Mouse (Mus musculus) bone marrow macrophage, adult 2 months (primary cell): ENCODE data around the gene Dhx9. TPM values are rescaled to one million over a fixed set of nuclear protein-coding genes. Genes with fewer than 3 reads are reported as not detected.
A peak's percentile ranks its signal among the peaks of the same experiment; 100 is the strongest.
"Not testable (repeated sequence)": the region's sequence is repeated elsewhere in the genome, so short reads cannot be mapped to it uniquely, and the experiment has no call there.

Experiments
- H3K27ac ChIP-seq: 2 replicates; pipeline ENCODE4 v1.5.1; 2012; ENCODE audit warnings: low read depth, low read length; ENCODE audit not compliant: insufficient read depth
- H3K4me1 ChIP-seq: 2 replicates; pipeline ENCODE4 v1.6.1; 2012; ENCODE audit warnings: low read length; ENCODE audit not compliant: control insufficient read depth, insufficient read depth
- H3K4me3 ChIP-seq: 2 replicates; pipeline ENCODE4 v1.5.1; 2012; ENCODE audit warnings: mild to moderate bottlenecking, low read length, moderate library complexity; ENCODE audit not compliant: insufficient read depth
- CTCF ChIP-seq: IDR thresholded peaks from 2 replicates; pipeline ENCODE4 v1.5.1; 2012; ENCODE audit warnings: low read depth, mild to moderate bottlenecking, low read length, moderate library complexity
- POLR2A ChIP-seq: IDR thresholded peaks from 2 replicates; pipeline ENCODE4 v1.6.1; 2012; ENCODE audit warnings: mild to moderate bottlenecking, low read depth, low read length, borderline replicate concordance
- polyA plus RNA-seq: library from polyadenylated mRNA; stranded (reverse); fragments of >200 nt; gene quantifications from 2 replicates; pipeline ENCODE4 v1.2.4, GENCODE M21; 2012; ENCODE audit not compliant: missing spikeins, insufficient read depth, insufficient read length

Dhx9 gene
- polyA plus RNA-seq, 1 experiment = 67.9 TPM

DNA sequence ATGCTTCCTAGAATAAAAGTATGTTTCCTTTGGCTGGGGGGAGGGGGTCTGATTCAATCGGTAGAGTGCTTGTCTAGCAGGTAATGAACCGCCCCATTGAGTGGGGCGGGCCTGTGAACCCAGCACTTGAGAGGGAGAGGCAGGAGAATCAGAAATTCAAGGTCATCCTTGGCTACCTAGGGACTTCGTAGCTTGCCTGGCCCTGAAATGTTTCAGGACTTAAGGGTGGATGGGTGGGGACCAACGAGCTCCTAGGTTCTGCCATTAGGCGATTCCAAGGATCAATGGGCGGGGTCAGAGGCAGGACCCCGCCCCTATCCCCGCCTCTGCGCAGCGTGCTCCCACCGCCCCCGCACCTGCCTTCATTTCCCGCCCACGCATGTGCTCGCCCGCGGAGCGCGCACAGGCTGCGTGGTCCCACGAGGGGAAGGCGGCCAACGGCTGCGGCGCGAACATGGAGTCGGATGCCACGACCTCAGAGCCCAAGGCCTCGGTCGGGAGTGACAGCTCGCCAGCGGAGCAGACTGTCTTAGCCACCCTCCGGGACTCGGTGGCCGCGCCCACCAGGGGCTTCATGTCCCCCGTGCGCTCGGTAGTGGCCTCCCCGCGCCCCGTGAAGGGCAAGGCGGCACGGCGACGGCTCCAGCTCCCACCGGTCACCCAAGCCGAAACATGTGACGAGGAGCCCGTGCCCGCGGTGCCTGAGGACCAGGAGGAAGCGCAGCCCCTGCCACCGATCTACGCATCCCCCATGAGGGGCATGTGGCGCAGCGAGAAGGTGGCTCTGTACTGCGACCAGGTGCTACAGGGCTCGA, 62.5 kb downstream of the Dhx9 start, which contains the start of gene Shcbp1l:
Shcbp1l (plus strand) TSS at position 393 of the 815 bp plus-strand sequence.
- Histone ChIP-seq H3K4me3 (peak within 1 kb of the TSS; percentile 81), H3K27ac (peak within 1 kb of the TSS; percentile 44), H3K4me1 (peaks cover 22% of the 10 kb centered on the region)
- TF ChIP-seq CTCF (no peak), POLR2A (no peak)

DNA sequence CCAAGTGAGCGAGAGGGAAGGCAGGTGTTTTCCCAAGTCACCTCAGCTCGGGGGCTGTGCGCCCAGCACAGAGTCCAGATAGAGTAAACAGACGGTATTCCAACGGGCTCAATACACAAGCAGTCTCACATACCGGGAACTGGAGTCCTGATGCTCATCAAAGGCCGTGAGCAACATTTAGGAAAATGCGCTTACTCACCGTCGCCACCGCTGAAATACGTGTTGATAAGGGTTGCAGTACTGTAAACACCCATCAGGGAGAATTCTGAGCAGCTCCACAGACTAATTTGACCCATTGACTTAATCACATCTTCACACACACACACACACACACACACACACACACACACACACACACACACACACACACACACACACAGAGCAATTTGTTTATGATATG, 63.2 kb downstream of the Dhx9 start:
- Histone ChIP-seq H3K4me3 (no peak overlapping the region), H3K27ac (no peak overlapping the region), H3K4me1 (peaks cover 22% of the 10 kb centered on the region)
- no peak for TF ChIP-seq POLR2A
- no peak for TF ChIP-seq CTCF

DNA sequence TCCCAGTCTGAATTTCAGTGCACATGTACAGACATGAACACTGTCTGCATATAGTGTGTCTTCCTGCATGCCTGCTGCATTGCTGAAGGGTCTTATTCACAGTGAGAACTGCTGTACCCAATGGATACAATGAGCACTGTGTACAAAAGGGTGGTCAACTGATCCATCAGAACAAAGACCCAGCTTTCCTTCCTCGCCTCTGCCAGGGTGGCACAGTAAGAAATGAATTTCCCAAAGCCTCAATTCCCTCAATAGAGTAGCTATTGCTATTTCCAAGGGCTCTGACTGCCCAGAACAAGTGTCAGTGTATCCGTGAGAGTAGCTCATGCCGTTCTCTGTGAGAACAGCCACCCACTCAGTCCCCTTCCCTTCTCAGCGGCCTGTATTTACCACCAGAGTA, 69.7 kb downstream of the Dhx9 start:
- not testable (repeated sequence) for H3K27ac ChIP-seq, H3K4me1 ChIP-seq, H3K4me3 ChIP-seq

DNA sequence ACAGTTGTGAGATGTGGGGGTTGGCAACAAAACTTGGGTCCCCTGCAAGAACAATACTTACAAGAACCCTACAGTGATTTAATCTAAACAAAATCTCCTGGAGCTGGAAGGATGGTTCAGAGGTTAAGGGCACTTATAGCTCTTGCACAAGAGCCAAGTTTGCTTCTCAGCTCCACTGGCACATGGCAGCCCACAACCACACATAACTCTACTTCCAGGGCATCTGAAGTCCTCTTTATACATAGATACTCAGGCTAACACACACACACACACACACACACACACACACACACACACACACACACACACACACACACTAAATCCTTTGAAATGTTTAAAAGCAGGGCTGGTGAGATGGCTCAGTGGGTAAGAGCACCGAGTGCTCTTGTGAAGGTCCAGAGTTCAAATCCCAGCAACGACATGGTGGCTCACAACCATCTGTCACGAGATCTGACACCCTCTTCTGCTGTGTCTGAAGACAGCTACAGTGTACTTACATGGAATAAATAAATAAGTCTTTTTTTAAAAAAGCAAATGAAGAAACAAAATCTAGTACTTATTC, 71.1 kb downstream of the Dhx9 start:
- H3K4me3 ChIP-seq, H3K4me1 ChIP-seq: not testable (repeated sequence)
- H3K27ac ChIP-seq = peak overlapping the region; percentile 78

DNA sequence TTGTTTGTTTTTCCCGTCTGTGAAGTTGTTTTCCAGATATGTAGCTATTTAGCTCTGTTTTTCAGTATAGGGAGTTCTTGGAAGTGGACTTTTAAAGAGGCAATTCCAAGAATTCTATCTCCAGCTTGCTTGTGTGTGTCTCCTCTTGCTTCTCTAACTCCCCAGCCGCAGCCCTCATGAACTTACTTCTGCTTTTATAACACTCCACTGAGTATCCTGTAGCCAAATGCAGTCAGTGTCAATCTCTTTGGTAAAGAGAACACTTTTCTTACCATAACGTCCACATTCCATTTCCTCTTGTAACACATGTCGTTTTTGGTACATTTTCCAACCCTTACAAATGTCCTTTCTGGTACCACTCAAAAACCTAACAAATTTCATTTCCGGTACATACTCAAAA, 71.7 kb downstream of the Dhx9 start:
- H3K4me1 ChIP-seq, H3K4me3 ChIP-seq: not testable (repeated sequence)
- H3K27ac ChIP-seq = peak overlapping the region; percentile 99

DNA sequence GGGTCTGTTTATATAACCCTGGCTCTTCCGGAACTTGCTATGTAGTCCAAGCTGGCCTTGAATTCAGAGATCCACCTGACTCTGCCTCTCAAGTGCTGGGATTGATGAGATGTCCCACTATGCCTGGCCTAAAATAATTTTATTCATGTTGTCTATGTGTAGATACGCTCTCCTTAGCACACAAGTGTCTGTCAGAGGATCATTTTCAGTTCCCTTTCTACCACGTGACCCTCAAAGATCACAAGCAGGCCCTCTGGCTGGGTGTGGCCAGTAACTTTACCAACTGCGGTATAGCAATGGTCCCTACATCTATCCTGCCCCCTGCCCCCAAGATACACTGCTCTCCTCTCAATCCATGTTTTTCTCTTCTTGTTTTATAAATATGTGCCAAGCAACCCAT, 72.5 kb downstream of the Dhx9 start:
- TF ChIP-seq CTCF = no peak
- TF ChIP-seq POLR2A = no peak
- Histone ChIP-seq H3K27ac (peak overlapping the region; percentile 99), H3K4me3 (peak overlapping the region; percentile 64; the same call in 1 of the 2 replicates), H3K4me1 (peaks cover 13% of the 10 kb centered on the region)

DNA sequence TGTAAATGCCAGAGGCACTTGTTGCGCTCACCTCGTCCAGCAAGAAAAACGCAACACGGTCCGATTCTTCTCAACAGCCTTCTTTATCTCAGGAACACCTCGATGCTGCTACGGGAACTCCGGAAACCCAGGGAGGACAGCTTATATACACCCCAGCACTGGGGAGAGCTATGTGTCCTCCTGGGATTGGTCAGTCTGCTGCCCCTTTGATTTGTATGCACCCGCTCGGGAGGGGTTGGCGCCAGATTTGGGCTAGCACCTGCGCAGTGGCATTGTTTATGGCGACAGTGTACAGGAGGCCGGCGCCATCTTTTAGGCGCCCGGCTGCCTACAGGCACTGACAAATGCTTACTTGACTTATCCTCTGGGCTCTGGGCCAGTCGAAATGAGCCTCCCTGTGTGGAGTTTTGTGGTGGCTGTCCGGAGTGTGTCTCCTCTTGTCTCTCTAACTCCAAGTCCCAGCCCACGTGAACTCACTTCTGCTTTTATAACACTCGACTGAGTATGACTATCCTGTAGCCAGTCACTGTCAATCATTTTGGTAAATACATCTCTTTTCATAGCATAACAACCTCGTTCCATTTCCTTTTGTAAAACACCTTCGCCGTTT, 73.2 kb downstream of the Dhx9 start:
- peak overlapping the region; percentile 99 for H3K27ac ChIP-seq
- H3K4me1 ChIP-seq = peaks cover 19% of the 10 kb centered on the region
- TF ChIP-seq POLR2A = 0 out of 2 replicates have a peak, but pooled peaks have one; percentile 40
- peak overlapping the region; percentile 64 for H3K4me3 ChIP-seq

DNA sequence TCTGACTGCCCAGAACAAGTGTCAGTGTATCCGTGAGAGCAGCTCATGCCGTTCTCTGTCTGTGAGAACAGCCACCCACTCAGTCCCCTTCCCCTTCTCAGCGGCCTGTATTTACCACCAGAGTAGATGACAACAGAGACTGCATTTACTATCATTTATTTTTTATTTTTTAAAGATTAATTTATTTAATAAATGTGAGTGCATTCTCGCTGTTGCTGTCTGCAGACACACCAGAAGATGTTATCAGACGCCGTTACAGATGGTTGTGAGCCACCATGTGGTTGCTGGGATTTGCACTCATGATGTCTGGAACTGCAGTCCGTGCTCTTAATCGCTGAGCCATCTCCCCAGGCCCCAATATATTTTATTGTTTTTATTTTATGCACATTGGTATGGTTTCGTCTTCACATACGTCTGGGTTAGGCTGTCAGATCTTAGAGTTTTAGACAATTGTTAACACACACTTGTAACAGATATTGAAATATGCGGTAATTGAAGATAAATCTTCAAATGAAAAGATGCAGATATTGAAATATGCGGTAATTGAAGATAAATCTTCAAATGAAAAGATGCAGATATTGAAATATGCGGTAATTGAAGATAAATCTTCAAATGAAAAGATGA, 74.0 kb downstream of the Dhx9 start:
- H3K4me3 ChIP-seq = peak overlapping the region; percentile 78
- peaks cover 19% of the 10 kb centered on the region for H3K4me1 ChIP-seq
- peak overlapping the region; percentile 99 for H3K27ac ChIP-seq

DNA sequence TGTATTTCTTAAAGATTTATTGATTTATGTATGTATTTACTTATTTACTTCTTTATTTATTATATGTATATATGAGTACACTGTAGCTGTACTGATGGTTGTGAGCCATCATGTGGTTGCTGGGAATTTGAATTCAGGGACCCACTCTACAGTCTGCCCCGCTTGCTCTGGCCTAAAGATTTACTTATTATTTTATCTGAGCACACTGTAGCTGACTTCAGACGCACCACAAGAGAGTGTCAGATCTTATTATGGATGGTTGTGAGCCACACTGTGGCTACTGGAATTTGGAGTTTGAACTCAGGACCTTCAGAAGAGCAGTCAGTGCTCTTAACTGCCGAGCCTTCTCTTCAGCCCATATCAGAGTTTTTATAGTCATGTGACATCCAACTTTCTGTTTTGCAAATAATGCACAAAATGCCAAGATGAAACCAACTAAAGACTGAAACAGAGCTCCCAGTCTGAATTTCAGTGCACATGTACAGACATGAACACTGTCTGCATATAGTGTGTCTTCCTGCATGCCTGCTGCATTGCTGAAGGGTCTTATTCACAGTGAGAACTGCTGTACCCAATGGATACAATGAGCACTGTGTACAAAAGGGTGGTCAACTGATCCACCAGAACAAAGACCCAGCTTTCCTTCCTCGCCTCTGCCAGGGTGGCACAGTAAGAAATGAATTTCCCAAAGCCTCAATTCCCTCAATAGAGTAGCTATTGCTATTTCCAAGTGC, 74.6 kb downstream of the Dhx9 start:
- Histone ChIP-seq H3K4me1 (peaks cover 19% of the 10 kb centered on the region), H3K27ac (peak overlapping the region; percentile 88), H3K4me3 (peak overlapping the region; percentile 78)

DNA sequence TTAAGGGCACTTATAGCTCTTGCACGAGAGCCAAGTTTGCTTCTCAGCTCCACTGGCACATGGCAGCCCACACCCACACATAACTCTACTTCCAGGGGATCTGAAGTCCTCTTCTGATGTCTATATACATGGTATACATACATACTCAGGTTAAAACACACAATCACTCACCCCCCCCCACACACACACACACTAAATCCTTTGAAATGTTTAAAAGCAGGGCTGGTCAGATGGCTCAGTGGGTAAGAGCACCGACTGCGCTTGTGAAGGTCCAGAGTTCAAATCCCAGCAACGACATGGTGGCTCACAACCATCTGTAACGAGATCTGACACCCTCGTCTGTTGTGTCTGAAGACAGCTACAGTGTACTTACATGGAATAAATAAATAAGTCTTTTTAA, 75.7 kb downstream of the Dhx9 start:
- peak overlapping the region; percentile 36 for H3K27ac ChIP-seq
- peak overlapping the region; percentile 36 for H3K4me3 ChIP-seq

DNA sequence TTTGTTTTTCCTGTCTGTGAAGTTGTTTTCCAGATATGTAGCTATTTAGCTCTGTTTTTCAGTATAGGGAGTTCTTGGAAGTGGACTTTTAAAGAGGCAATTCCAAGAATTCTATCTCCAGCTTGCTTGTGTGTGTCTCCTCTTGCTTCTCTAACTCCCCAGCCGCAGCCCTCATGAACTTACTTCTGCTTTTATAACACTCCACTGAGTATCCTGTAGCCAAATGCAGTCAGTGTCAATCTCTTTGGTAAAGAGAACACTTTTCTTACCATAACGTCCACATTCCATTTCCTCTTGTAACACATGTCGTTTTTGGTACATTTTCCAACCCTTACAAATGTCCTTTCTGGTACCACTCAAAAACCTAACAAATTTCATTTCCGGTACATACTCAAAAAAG, 76.5 kb downstream of the Dhx9 start:
- Histone ChIP-seq H3K27ac (peak overlapping the region; percentile 36; the same call in 1 of the 2 replicates), H3K4me1 (peaks cover 15% of the 10 kb centered on the region)
- H3K4me3 ChIP-seq = not testable (repeated sequence)

More for the DNA sequence above, 75.7 kb downstream of the Dhx9 start:
- peaks cover 19% of the 10 kb centered on the region for H3K4me1 ChIP-seq
- no peak for TF ChIP-seq POLR2A

DNA sequence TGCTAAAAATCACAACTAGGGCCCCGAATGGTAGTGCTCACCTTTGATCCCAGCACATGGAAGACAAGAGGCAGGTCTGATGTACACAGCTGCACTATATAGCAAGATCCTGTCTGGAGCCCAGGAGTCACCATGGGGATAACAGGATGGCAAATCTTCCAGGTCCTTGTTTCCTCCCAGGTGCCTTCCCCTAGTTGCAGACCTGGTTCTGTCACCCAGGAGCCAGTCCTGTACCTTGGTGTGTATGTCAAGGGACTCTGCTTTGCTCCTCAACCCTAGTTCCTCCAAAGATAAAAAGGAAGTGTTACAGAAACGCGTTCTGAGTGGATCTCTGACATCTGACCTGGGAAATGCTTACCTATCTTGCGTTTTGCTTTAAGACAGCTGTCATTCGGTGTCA, 79.2 kb downstream of the Dhx9 start:
- H3K27ac ChIP-seq, H3K4me3 ChIP-seq: not testable (repeated sequence)
- H3K4me1 ChIP-seq = peaks cover 11% of the 10 kb centered on the region

DNA sequence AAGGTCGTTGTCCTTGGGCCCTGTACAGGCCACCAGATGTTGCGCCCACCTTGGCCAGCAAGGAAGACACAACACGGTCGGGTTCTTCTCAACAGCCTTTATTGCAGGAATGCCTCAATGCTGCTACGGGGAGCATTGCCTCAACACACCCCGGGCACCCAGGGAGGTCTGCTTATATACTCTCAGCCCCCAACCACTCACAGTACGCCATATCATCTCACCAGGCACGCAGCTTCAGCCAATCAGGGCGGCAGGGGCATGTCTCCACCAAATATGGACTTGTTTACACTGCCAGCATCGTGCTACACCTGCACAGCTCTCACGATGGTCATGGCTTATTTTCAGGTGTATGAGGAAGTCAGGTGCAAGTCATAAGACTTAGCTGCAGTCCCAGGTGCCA, 79.8 kb downstream of the Dhx9 start:
- not testable (repeated sequence) for H3K27ac ChIP-seq, H3K4me3 ChIP-seq
- peaks cover 11% of the 10 kb centered on the region for H3K4me1 ChIP-seq
